8 mouse cellular contexts compared by ENCODE assay signal in genomic region chr9:75434172-75434793, GRCm38 (mm10). TPM values are rescaled to one million over a fixed set of nuclear protein-coding genes. Genes with fewer than 3 reads are reported as not detected.
DNase-seq lines count a peak whose midpoint lies in the region; ATAC-seq lines count a peak whose summit lies in the region.

No protein-coding gene starts in this region.

- H3K4me1 ChIP-seq in liver, embryonic 16.5 days (ENCODE audit: control insufficient read depth, low read depth, low read length), result no peaks in the 10 kb centered on the region; the same call in 1 of the 2 replicates

- H3K27ac ChIP-seq in liver, embryonic 16.5 days (ENCODE audit: low read length), result no peak overlapping the region

- H3K4me2 ChIP-seq in liver, embryonic 16.5 days (ENCODE audit: low read depth, low read length), result no peak overlapping the region

- H3K4me3 ChIP-seq in liver, embryonic 16.5 days (ENCODE audit: low read depth, low read length), result no peak overlapping the region

- no peaks in the 10 kb centered on the region for H3K36me3 ChIP-seq in liver, embryonic 16.5 days (ENCODE audit: control insufficient read depth, insufficient read depth)

- peak; percentile 31 for DNase-seq in ovary, postnatal 14 days (ENCODE audit: low spot score)
- no peak for DNase-seq in ovary, adult 18-20 months (ENCODE audit: low spot score)
- peak; percentile 73 for DNase-seq in adrenal gland, postnatal 14 days
- DNase-seq in forelimb bud, embryonic 11.5 days (ENCODE audit: low read depth, low spot score), result peak; percentile 58
- peak; percentile 29 for DNase-seq in kidney, adult 18-20 months
- DNase-seq in retina, postnatal 1 day, result peak; percentile 81
- no peak for DNase-seq in ovary, postnatal 36 days (ENCODE audit: low spot score)

- H3K9ac ChIP-seq in liver, embryonic 16.5 days (ENCODE audit: low read depth, low read length), result no peak overlapping the region

- no peaks in the 10 kb centered on the region for H3K9me3 ChIP-seq in liver, embryonic 16.5 days (replicated peaks; ENCODE audit: control insufficient read depth, low read length)

- 14% methylated on average over 7 of the region's 7 CpGs for WGBS in liver, embryonic 16.5 days (ENCODE audit: insufficient replicate concordance)

- ATAC-seq in liver, embryonic 16.5 days (ENCODE audit: low read depth), result peak; percentile 39

- H3K27me3 ChIP-seq in liver, embryonic 16.5 days (ENCODE audit: control insufficient read depth, insufficient read depth, low read depth, low read length), result no peaks in the 10 kb centered on the region

RNA-seq across cellular contexts. Expression of gene Leo1, which starts 7.0 kb away (rescaled TPM):
- 32.0 and 37.1 TPM in 2 replicates for total RNA-seq in adrenal gland, postnatal 14 days (2021)
- 13.2 TPM in 2 replicates for polyA plus RNA-seq in liver, embryonic 16.5 days (2015; fragmentation: Nextera tagmentation; extraction: Ambion mirVana)

RNA-seq across cellular contexts. Expression of gene Mapk6, which starts 24.5 kb away (rescaled TPM):
- 35.0 and 38.0 TPM in 2 replicates for total RNA-seq in adrenal gland, postnatal 14 days (2021)
- 14.3 and 15.5 TPM in 2 replicates for polyA plus RNA-seq in liver, embryonic 16.5 days (2015; fragmentation: Nextera tagmentation; extraction: Ambion mirVana)

Comparison
In these comparisons a context has a peak if more than half of its experiments do, and no peak if none do; other contexts are left out.
1. DNase-seq: peak in ovary, postnatal 14 days (single experiment), adrenal gland, postnatal 14 days (single experiment), forelimb bud, embryonic 11.5 days (single experiment), kidney, adult 18-20 months (single experiment) and retina, postnatal 1 day (single experiment); none in ovary, adult 18-20 months (single experiment) and ovary, postnatal 36 days (single experiment).